Mouse (Mus musculus) limb, embryonic 14.5 days (tissue): Measurements from ENCODE around the gene Dscam. TPM values are rescaled to one million over a fixed set of nuclear protein-coding genes. Genes with fewer than 3 reads are reported as not detected.

Experiments used
- ATAC-seq: fragments of 200-750 bp; cut with Nextera tagmentation; 2 replicates; pipeline ENCODE4 v1.8.0; 2017; ENCODE audit warnings: low read depth, moderate number of reproducible peaks, moderate TSS enrichment; ENCODE audit not compliant: low FRiP score
- DNase-seq: peaks from one replicate; pipeline ENCODE4 v3.0.0-alpha.2; 2015; ENCODE audit warnings: low spot score
- H3K27ac ChIP-seq: fragments of 300-500 bp; sonication (generic); replicated peaks from 2 replicates; pipeline ENCODE4 v1.5.1; 2014; ENCODE audit warnings: low read depth, mild to moderate bottlenecking, low read length, moderate library complexity, mixed read lengths
- H3K27me3 ChIP-seq: fragments of 300-500 bp; sonication (generic); 2 replicates; pipeline ENCODE4 v1.6.1; 2014; ENCODE audit warnings: low read length, mixed read lengths; ENCODE audit not compliant: control insufficient read depth, insufficient read depth
- H3K36me3 ChIP-seq: fragments of 300-500 bp; sonication (generic); 2 replicates; pipeline ENCODE4 v1.6.1; 2014; ENCODE audit warnings: mild to moderate bottlenecking, low read length, moderate library complexity, mixed read lengths; ENCODE audit not compliant: control insufficient read depth, insufficient read depth
- H3K4me1 ChIP-seq: fragments of 300-500 bp; sonication (generic); 2 replicates; pipeline ENCODE4 v1.6.1; 2014; ENCODE audit warnings: antibody characterized with exemption, low read length, mixed read lengths; ENCODE audit not compliant: control insufficient read depth, insufficient read depth
- H3K4me2 ChIP-seq: fragments of 300-500 bp; sonication (generic); replicated peaks from 2 replicates; pipeline ENCODE4 v1.6.1; 2014; ENCODE audit warnings: low read depth, mild to moderate bottlenecking, low read length, moderate library complexity; ENCODE audit not compliant: severe bottlenecking
- H3K4me3 ChIP-seq: fragments of 300-500 bp; sonication (generic); replicated peaks from 2 replicates; pipeline ENCODE4 v1.5.1; 2014; ENCODE audit warnings: low read length
- H3K9ac ChIP-seq: fragments of 300-500 bp; sonication (generic); 2 replicates; pipeline ENCODE4 v1.6.1; 2014; ENCODE audit warnings: mild to moderate bottlenecking, low read depth, low read length, moderate library complexity; ENCODE audit not compliant: severe bottlenecking
- H3K9me3 ChIP-seq: fragments of 300-500 bp; sonication (generic); 2 replicates; pipeline ENCODE4 v1.6.1; 2016; ENCODE audit warnings: low read length; ENCODE audit not compliant: control insufficient read depth
- POLR2A ChIP-seq: fragments of 200-500 bp; IDR thresholded peaks from 2 replicates; pipeline ENCODE4 v1.8.0; 2012; ENCODE audit warnings: inconsistent platforms, mild to moderate bottlenecking, moderate library complexity, borderline replicate concordance; ENCODE audit not compliant: insufficient read depth, insufficient read length; ENCODE audit errors: extremely low read depth
- WGBS: fragments of 180-500 bp; shearing (Covaris S2); extraction: QIAGEN DNeasy Blood & Tissue Kit; methylation state at CpG from one replicate; pipeline ENCODE4 v1.1.7; 2014; 5-methylcytosine and 5-hydroxymethylcytosine counted together
- polyA plus RNA-seq, 2 experiments: library from polyadenylated mRNA; depleted of rRNA in 1 of 2; stranded (reverse) in 1 of 2; unstranded in 1 of 2; fragments of >200 nt; fragmentation: Nextera tagmentation in 1 of 2; extraction: Ambion mirVana in 1 of 2; gene quantifications; 2 replicates each; pipeline versions ENCODE4 v1.2.1 to v1.2.3; 2012 to 2014

Gene Dscam
- polyA plus RNA-seq, 2 experiments = 0.17 to 0.20 TPM

- Histone ChIP-seq H3K36me3 (no peaks in the 10 kb centered on the region), H3K4me3 (no peak overlapping the region), H3K27me3 (no peaks in the 10 kb centered on the region), H3K4me1 (no peaks in the 10 kb centered on the region), H3K9ac (no peak overlapping the region), H3K9me3 (no peaks in the 10 kb centered on the region), H3K4me2 (no peak overlapping the region), H3K27ac (no peak overlapping the region)
- no peak for TF ChIP-seq POLR2A
- DNase-seq = no peak
- 88% methylated on average over 1 of the region's 1 CpGs for WGBS
- ATAC-seq = no peak
These were observed 242.5 kb downstream of the Dscam start for GRCm38 (mm10) chr16:96928011-96928410.

GRCm38 (mm10) chr16:96927408-96927807, 243.1 kb downstream of the Dscam start:
- no peak overlapping the region for H3K4me2 ChIP-seq

GRCm38 (mm10) chr16:96926977-96927376, 243.6 kb downstream of the Dscam start:
- 61% methylated on average over 3 of the region's 3 CpGs for WGBS
- H3K9ac ChIP-seq = no peak overlapping the region
- no peak for DNase-seq
- H3K27me3 ChIP-seq = no peaks in the 10 kb centered on the region
- H3K27ac ChIP-seq = no peak overlapping the region
- no peak for TF ChIP-seq POLR2A
- no peaks in the 10 kb centered on the region for H3K36me3 ChIP-seq
- no peak overlapping the region for H3K4me3 ChIP-seq
- H3K4me1 ChIP-seq = no peaks in the 10 kb centered on the region
- no peaks in the 10 kb centered on the region for H3K9me3 ChIP-seq
- no peak for ATAC-seq
- no peak overlapping the region for H3K4me2 ChIP-seq

More at GRCm38 (mm10) chr16:96927408-96927807, 243.1 kb downstream of the Dscam start:
- no peak for TF ChIP-seq POLR2A
- Histone ChIP-seq H3K27me3 (no peaks in the 10 kb centered on the region), H3K27ac (no peak overlapping the region), H3K4me1 (no peaks in the 10 kb centered on the region), H3K36me3 (no peaks in the 10 kb centered on the region), H3K9ac (no peak overlapping the region), H3K9me3 (no peaks in the 10 kb centered on the region), H3K4me3 (no peak overlapping the region)
- ATAC-seq (no peak), DNase-seq (no peak)

- Histone ChIP-seq H3K27me3 (no peaks in the 10 kb centered on the region), H3K4me2 (no peak overlapping the region), H3K4me1 (no peaks in the 10 kb centered on the region), H3K9ac (no peak overlapping the region), H3K36me3 (no peaks in the 10 kb centered on the region), H3K9me3 (no peaks in the 10 kb centered on the region), H3K4me3 (no peak overlapping the region), H3K27ac (no peak overlapping the region)
- no peak for DNase-seq
- no peak for ATAC-seq
- no peak for TF ChIP-seq POLR2A
- WGBS = 81% methylated on average over 4 of the region's 4 CpGs
These were observed 246.6 kb downstream of the Dscam start for GRCm38 (mm10) chr16:96923941-96924340.

- no peak for TF ChIP-seq POLR2A
- WGBS = 91% methylated on average over 3 of the region's 3 CpGs
These were observed 256.1 kb downstream of the Dscam start for GRCm38 (mm10) chr16:96914495-96914894.

GRCm38 (mm10) chr16:96912836-96913235, 257.7 kb downstream of the Dscam start:
- no peak overlapping the region for H3K27ac ChIP-seq
- H3K36me3 ChIP-seq = no peaks in the 10 kb centered on the region
- DNase-seq (no peak), ATAC-seq (no peak)
- TF ChIP-seq POLR2A = no peak
- WGBS = 64% methylated on average over 7 of the region's 7 CpGs
- H3K4me1 ChIP-seq = no peaks in the 10 kb centered on the region
- 0 out of 2 replicates have a peak, but pooled peaks cover 4% of the 10 kb centered on the region for H3K9me3 ChIP-seq
- H3K4me3 ChIP-seq = no peak overlapping the region
- no peaks in the 10 kb centered on the region for H3K27me3 ChIP-seq
- H3K9ac ChIP-seq = no peak overlapping the region
- no peak overlapping the region for H3K4me2 ChIP-seq

More at GRCm38 (mm10) chr16:96914495-96914894, 256.1 kb downstream of the Dscam start:
- H3K9me3 ChIP-seq = 0 out of 2 replicates have a peak, but pooled peaks cover 4% of the 10 kb centered on the region
- no peaks in the 10 kb centered on the region for H3K27me3 ChIP-seq
- no peak overlapping the region for H3K4me2 ChIP-seq
- H3K27ac ChIP-seq = no peak overlapping the region
- H3K4me1 ChIP-seq = no peaks in the 10 kb centered on the region
- ATAC-seq (no peak), DNase-seq (no peak)
- H3K36me3 ChIP-seq = no peaks in the 10 kb centered on the region
- no peak overlapping the region for H3K9ac ChIP-seq
- H3K4me3 ChIP-seq = no peak overlapping the region
